Mouse (Mus musculus) liver, adult 2 months (tissue): Measurements from ENCODE around the gene Hist1h2ab.

ENCODE experiments used
- CTCF ChIP-seq: fragments of 200-500 bp; IDR thresholded peaks from 2 replicates; pipeline ENCODE4 v1.5.1; 2011; ENCODE audit warnings: low read depth, low read length, control low read depth
- POLR2A ChIP-seq: fragments of 200-500 bp; IDR thresholded peaks from 2 replicates; pipeline ENCODE4 v1.6.1; 2011; ENCODE audit warnings: low read length, control low read depth; ENCODE audit not compliant: insufficient read depth; ENCODE audit errors: extremely low read depth

GRCm38 (mm10) chr13:23779025-23779424 is 28.1 kb downstream of the Hist1h2ab start:
- TF ChIP-seq CTCF: no peak
- TF ChIP-seq POLR2A: no peak
